ENCODE assay signal across 14 mouse cellular contexts in the genomic region with DNA sequence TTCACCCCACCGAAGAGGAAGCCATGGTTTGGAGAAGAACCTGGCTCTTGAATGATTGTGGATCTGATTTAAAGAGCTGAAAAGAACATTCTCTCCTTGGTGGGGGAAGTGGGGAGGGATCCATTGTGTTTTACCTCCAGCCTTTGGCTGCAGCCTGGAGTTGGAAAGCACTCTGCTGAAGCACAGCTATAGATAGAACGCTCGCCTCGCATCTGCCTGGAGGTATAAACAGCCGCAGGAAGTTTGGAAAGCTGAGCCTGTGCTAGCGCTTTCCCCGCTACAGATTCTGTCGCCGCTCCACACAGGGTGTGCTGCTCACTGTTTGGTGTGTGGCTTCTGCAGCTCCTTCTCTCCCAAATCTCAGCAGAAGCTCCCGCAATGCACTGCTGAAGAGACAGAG.
DNase-seq lines count a peak whose midpoint lies in the region; ATAC-seq lines count a peak whose summit lies in the region.
"Had no signal": no experiment of that assay in that cellular context is flagged by ENCODE, and none has a peak within 500 bp of the region (broad histone marks: within the 10 kb centered on the region; RNA-seq: fewer than 3 reads in every experiment).

No protein-coding gene starts in this region.

- no peak overlapping the region for H3K27ac ChIP-seq in midbrain, embryonic 16.5 days (ENCODE audit: low read length)
- H3K27ac ChIP-seq: embryonic facial prominence, embryonic 10.5 days; kidney, postnatal 0 days; limb, embryonic 10.5 days; midbrain, embryonic 15.5 days; neural tube, embryonic 12.5 days had no signal

- no peak overlapping the region for H3K9ac ChIP-seq in midbrain, embryonic 16.5 days (ENCODE audit: low read depth, low read length)
- H3K9ac ChIP-seq: midbrain, embryonic 15.5 days; neural tube, embryonic 12.5 days had no signal

- no peak overlapping the region for H3K4me2 ChIP-seq in midbrain, embryonic 16.5 days (ENCODE audit: low read length)
- H3K4me2 ChIP-seq: midbrain, embryonic 15.5 days; neural tube, embryonic 12.5 days had no signal

- 0 out of 2 replicates have a peak, but pooled peaks cover 3% of the 10 kb centered on the region for H3K9me3 ChIP-seq in midbrain, embryonic 16.5 days (replicated peaks; ENCODE audit: control insufficient read depth, low read length, poor library complexity, severe bottlenecking)
- H3K9me3 ChIP-seq: limb, embryonic 10.5 days; midbrain, embryonic 15.5 days; neural tube, embryonic 12.5 days had no signal

- no peak overlapping the region for H3K4me3 ChIP-seq in midbrain, embryonic 16.5 days (ENCODE audit: low read depth, low read length)
- H3K4me3 ChIP-seq: embryonic facial prominence, embryonic 10.5 days; limb, embryonic 10.5 days; midbrain, embryonic 15.5 days; neural tube, embryonic 12.5 days had no signal

- ATAC-seq in midbrain, embryonic 16.5 days: no peak
- ATAC-seq: midbrain, embryonic 15.5 days had no signal

- H3K36me3 ChIP-seq in midbrain, embryonic 16.5 days (ENCODE audit: control insufficient read depth, insufficient read depth, low read length): no peaks in the 10 kb centered on the region
- H3K36me3 ChIP-seq: embryonic facial prominence, embryonic 10.5 days; limb, embryonic 10.5 days; midbrain, embryonic 15.5 days; neural tube, embryonic 12.5 days had no signal

- 78% methylated on average over 10 of the region's 10 CpGs for WGBS in midbrain, embryonic 16.5 days

- peak; percentile 15 for DNase-seq in layer of hippocampus, adult 11-12 months (ENCODE audit: low spot score)
- DNase-seq in layer of hippocampus, adult 9-10 months (ENCODE audit: low spot score): no peak
- DNase-seq in left cerebral cortex, adult 9 months (ENCODE audit: low spot score in 2 of 2): peak; percentile 19 to 62
- peak; percentile 49 for DNase-seq in lung, postnatal 10 days
- peak; percentile 16 for DNase-seq in right cerebral cortex, postnatal 4 days
- no peak for DNase-seq in liver
- DNase-seq in spleen, postnatal 4 days (ENCODE audit: low spot score in 2 of 2): no peak
- DNase-seq: cerebellum, adult 9-11 months had no signal

- no peaks in the 10 kb centered on the region for H3K4me1 ChIP-seq in midbrain, embryonic 16.5 days (ENCODE audit: control insufficient read depth, insufficient read depth, low read length)
- H3K4me1 ChIP-seq: limb, embryonic 10.5 days; midbrain, embryonic 15.5 days; neural tube, embryonic 12.5 days had no signal

- no peaks in the 10 kb centered on the region for H3K27me3 ChIP-seq in midbrain, embryonic 16.5 days (ENCODE audit: control insufficient read depth, insufficient read depth, low read depth, low read length)
- H3K27me3 ChIP-seq: midbrain, embryonic 15.5 days; neural tube, embryonic 12.5 days had no signal

Comparison
In these comparisons a context has a peak if more than half of its experiments do, and no peak if none do; other contexts are left out.
1. DNase-seq: peak in layer of hippocampus, adult 11-12 months (single experiment), left cerebral cortex, adult 9 months (2 of 2), lung, postnatal 10 days (single experiment) and right cerebral cortex, postnatal 4 days (single experiment); none in layer of hippocampus, adult 9-10 months (single experiment), liver (single experiment) and spleen, postnatal 4 days (0 of 2).